Mouse (Mus musculus) forebrain, embryonic 13.5 days (tissue): ENCODE measurements at regions not wholly inside any gene's neighbourhood (a gene's known extent, or its start where the extent isn't known, plus 50 kb on each side); places are given as distances from the start of the nearest gene placed in this dataset.
A peak's percentile ranks its signal among the peaks of the same experiment; 100 is the strongest.

Source experiments
- ATAC-seq: fragments of 200-750 bp; cut with Nextera tagmentation; 2 replicates; pipeline ENCODE4 v1.8.0; 2017
- H3K27ac ChIP-seq: fragments of 300-500 bp; sonication (generic); 2 replicates; pipeline ENCODE4 v1.5.1; 2015; ENCODE audit warnings: inconsistent platforms, mild to moderate bottlenecking, moderate library complexity
- H3K27me3 ChIP-seq: fragments of 300-500 bp; sonication (generic); 2 replicates; pipeline ENCODE4 v1.6.1; 2015; ENCODE audit warnings: mild to moderate bottlenecking, inconsistent platforms
- H3K36me3 ChIP-seq: fragments of 300-500 bp; sonication (generic); 2 replicates; pipeline ENCODE4 v1.6.1; 2015; ENCODE audit warnings: mild to moderate bottlenecking, inconsistent platforms; ENCODE audit not compliant: poor library complexity, severe bottlenecking
- H3K4me1 ChIP-seq: fragments of 300-500 bp; sonication (generic); 2 replicates; pipeline ENCODE4 v1.6.1; 2015; ENCODE audit warnings: inconsistent platforms
- H3K4me2 ChIP-seq: fragments of 300-500 bp; sonication (generic); 2 replicates; pipeline ENCODE4 v1.6.1; 2015; ENCODE audit warnings: inconsistent platforms, mild to moderate bottlenecking, moderate library complexity
- H3K4me3 ChIP-seq: fragments of 300-500 bp; sonication (generic); 2 replicates; pipeline ENCODE4 v1.5.1; 2015; ENCODE audit warnings: mild to moderate bottlenecking, inconsistent platforms
- H3K9ac ChIP-seq: fragments of 300-500 bp; sonication (generic); 2 replicates; pipeline ENCODE4 v1.6.1; 2015; ENCODE audit warnings: mild to moderate bottlenecking, inconsistent platforms
- H3K9me3 ChIP-seq: fragments of 300-500 bp; sonication (generic); replicated peaks from 2 replicates; pipeline ENCODE4 v1.6.1; 2016; ENCODE audit warnings: inconsistent platforms
- WGBS: fragments of 180-500 bp; shearing (Covaris S2); methylation state at CpG from one replicate; pipeline ENCODE4 v1.1.7; 2015; 5-methylcytosine and 5-hydroxymethylcytosine counted together

DNA sequence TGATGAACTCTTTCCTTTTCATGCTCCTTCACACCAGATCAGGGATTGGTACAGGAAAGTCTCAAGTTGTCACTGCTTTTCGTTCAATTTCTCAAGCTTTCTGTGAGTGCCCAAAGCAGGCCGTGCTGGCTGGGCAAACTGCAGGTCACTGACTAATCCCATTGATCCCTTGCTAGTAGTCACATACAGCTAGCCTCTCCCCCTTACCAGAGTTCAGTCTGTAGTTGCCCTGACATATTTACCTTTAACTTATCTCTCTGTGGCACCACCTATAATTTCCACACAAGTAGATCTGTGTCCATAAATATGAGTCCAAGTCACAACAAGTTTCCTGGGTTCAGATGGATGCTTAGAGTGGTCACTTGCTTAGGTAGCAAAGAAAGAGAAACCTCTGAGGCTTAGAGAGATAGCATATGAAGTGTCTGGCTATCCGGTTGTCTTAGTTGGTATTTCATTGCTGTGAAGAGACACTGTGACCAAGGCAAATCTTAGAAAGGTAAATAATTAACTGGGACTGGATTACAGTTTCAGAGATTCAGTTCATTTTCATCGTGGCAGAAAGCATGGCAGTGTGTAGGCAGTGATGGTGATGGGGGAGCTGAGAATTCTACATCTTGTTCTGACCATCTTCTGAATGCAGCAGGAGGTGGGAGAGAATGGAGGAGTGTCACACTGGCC, 362.8 kb upstream of the Pcsk5 start:
- no peak overlapping the region for H3K27ac ChIP-seq
- no peak overlapping the region for H3K4me2 ChIP-seq
- 76% methylated on average over 4 of the region's 4 CpGs for WGBS
- no peak for ATAC-seq
- no peaks in the 10 kb centered on the region for H3K4me1 ChIP-seq
- H3K9ac ChIP-seq, result no peak overlapping the region
- no peaks in the 10 kb centered on the region for H3K27me3 ChIP-seq
- H3K36me3 ChIP-seq, result no peaks in the 10 kb centered on the region
- H3K4me3 ChIP-seq, result no peak overlapping the region
- no peaks in the 10 kb centered on the region for H3K9me3 ChIP-seq

GRCm38 (mm10) chr19:18189102-18189742, 351.8 kb upstream of the Pcsk5 start:
- WGBS, result 28% methylated on average over 4 of the region's 4 CpGs
- no peak overlapping the region for H3K9ac ChIP-seq
- no peak overlapping the region for H3K4me3 ChIP-seq
- no peaks in the 10 kb centered on the region for H3K27me3 ChIP-seq
- H3K4me1 ChIP-seq, result peaks cover 20% of the 10 kb centered on the region; the same call in 1 of the 2 replicates
- no peaks in the 10 kb centered on the region for H3K36me3 ChIP-seq
- ATAC-seq, result no peak
- H3K27ac ChIP-seq, result no peak overlapping the region
- H3K9me3 ChIP-seq, result no peaks in the 10 kb centered on the region
- H3K4me2 ChIP-seq, result no peak overlapping the region

GRCm38 (mm10) chr19:18188122-18188866, 350.9 kb upstream of the Pcsk5 start:
- no peak overlapping the region for H3K4me2 ChIP-seq
- no peaks in the 10 kb centered on the region for H3K9me3 ChIP-seq
- H3K27me3 ChIP-seq, result no peaks in the 10 kb centered on the region
- no peak overlapping the region for H3K9ac ChIP-seq
- 28% methylated on average over 9 of the region's 9 CpGs for WGBS
- no peak overlapping the region for H3K27ac ChIP-seq
- no peaks in the 10 kb centered on the region for H3K36me3 ChIP-seq
- no peak; the same call in 1 of the 2 replicates for ATAC-seq
- peaks cover 20% of the 10 kb centered on the region; the same call in 1 of the 2 replicates for H3K4me1 ChIP-seq
- H3K4me3 ChIP-seq, result no peak overlapping the region

- Histone ChIP-seq H3K36me3 (no peaks in the 10 kb centered on the region), H3K4me1 (peaks cover 20% of the 10 kb centered on the region; the same call in 1 of the 2 replicates), H3K4me3 (no peak overlapping the region), H3K27ac (no peak overlapping the region), H3K9ac (no peak overlapping the region), H3K9me3 (no peaks in the 10 kb centered on the region), H3K4me2 (no peak overlapping the region), H3K27me3 (no peaks in the 10 kb centered on the region)
- WGBS, result 91% methylated on average over 1 of the region's 1 CpGs
- ATAC-seq, result no peak
Observed at GRCm38 (mm10) chr19:18185767-18186554, 348.5 kb upstream of the Pcsk5 start.

- ATAC-seq, result no peak
- no peaks in the 10 kb centered on the region for H3K9me3 ChIP-seq
- no peak overlapping the region for H3K27ac ChIP-seq
- no peak overlapping the region for H3K4me2 ChIP-seq
- H3K27me3 ChIP-seq, result no peaks in the 10 kb centered on the region
- H3K36me3 ChIP-seq, result no peaks in the 10 kb centered on the region
- H3K9ac ChIP-seq, result no peak overlapping the region
- H3K4me1 ChIP-seq, result peaks cover 20% of the 10 kb centered on the region; the same call in 1 of the 2 replicates
- WGBS, result 88% methylated on average over 2 of the region's 2 CpGs
- no peak overlapping the region for H3K4me3 ChIP-seq
Observed at GRCm38 (mm10) chr19:18185211-18185610, 347.8 kb upstream of the Pcsk5 start.

DNA sequence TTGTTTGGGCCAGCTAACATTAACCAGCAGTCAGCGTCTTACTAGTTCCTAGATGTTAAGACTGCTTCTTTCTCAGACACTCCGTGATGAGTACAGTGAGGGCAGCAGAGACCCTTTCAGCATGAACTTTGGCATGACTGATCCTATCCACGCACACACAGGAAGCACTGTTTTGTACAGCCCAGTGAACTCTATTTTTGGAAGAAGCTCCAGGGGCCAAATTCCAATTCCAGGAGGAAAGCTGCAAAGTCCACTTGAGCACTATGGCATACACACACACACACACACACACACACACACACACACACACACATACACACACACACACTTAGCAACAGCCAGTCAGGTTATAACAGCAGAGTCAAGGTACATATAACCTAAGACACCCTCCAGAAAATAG, 338.8 kb upstream of the Pcsk5 start:
- Histone ChIP-seq H3K9ac (no peak overlapping the region), H3K4me1 (no peaks in the 10 kb centered on the region), H3K4me3 (no peak overlapping the region), H3K36me3 (no peaks in the 10 kb centered on the region), H3K4me2 (no peak overlapping the region), H3K27ac (no peak overlapping the region), H3K9me3 (no peaks in the 10 kb centered on the region), H3K27me3 (no peaks in the 10 kb centered on the region)
- ATAC-seq, result no peak
- WGBS, result 87% methylated on average over 3 of the region's 3 CpGs

GRCm38 (mm10) chr19:18146494-18146893, 309.1 kb upstream of the Pcsk5 start:
- no peak overlapping the region for H3K9ac ChIP-seq
- H3K36me3 ChIP-seq, result no peaks in the 10 kb centered on the region
- no peak overlapping the region for H3K4me2 ChIP-seq
- no peaks in the 10 kb centered on the region for H3K4me1 ChIP-seq
- no peaks in the 10 kb centered on the region for H3K27me3 ChIP-seq
- H3K4me3 ChIP-seq, result no peak overlapping the region
- no peak for ATAC-seq
- WGBS, result 89% methylated on average over 3 of the region's 3 CpGs
- no peak overlapping the region for H3K27ac ChIP-seq
- H3K9me3 ChIP-seq, result no peaks in the 10 kb centered on the region

DNA sequence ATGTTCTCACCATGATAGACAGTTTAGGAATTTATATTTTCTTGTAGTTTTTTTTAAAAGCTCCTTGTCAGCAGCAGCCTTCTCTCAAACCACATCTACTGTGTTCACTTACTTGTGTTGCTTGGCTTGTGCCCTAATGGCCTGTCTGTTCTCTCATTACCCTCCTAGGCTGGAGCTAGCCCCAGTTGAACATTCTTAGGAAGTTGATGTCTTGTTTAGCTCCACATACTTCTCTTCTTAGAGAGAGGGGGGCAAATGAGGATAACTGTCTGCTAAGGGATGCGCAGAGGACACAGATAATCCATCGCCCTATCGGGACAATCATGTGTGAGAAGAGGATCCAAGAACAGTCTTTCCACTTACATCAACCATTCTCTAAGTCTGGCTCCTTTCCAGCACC, 293.5 kb upstream of the Pcsk5 start:
- H3K4me3 ChIP-seq, result no peak overlapping the region
- no peak for ATAC-seq
- no peak overlapping the region for H3K27ac ChIP-seq
- H3K4me1 ChIP-seq, result no peaks in the 10 kb centered on the region
- H3K9ac ChIP-seq, result no peak overlapping the region
- H3K4me2 ChIP-seq, result no peak overlapping the region
- 93% methylated on average over 3 of the region's 3 CpGs for WGBS
- H3K36me3 ChIP-seq, result no peaks in the 10 kb centered on the region
- no peaks in the 10 kb centered on the region for H3K27me3 ChIP-seq
- H3K9me3 ChIP-seq, result no peaks in the 10 kb centered on the region

DNA sequence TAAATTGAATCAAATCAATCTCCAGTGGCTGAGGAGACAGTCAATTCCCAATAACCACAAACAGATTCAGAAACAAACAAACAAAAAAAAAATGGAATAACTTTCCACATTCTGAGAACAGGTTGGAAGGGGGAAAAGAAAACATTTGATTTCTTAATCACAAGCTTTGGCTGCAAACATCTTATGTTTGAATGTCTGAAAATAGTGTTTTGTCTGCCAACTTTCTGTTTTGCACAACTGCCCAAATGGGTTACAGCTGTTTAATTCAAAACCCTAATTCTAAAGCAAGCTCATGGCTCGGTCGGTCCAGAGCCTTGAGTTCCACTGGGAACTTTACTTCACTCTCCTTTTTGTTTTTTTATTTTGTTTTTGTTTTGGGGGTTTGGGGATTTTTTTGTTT, 291.4 kb upstream of the Pcsk5 start:
- 94% methylated on average over 2 of the region's 2 CpGs for WGBS

GRCm38 (mm10) chr19:18106236-18106635, 268.8 kb upstream of the Pcsk5 start:
- no peak overlapping the region for H3K27ac ChIP-seq
- H3K4me3 ChIP-seq, result no peak overlapping the region
- 93% methylated on average over 6 of the region's 6 CpGs for WGBS
- no peak for ATAC-seq
- H3K4me2 ChIP-seq, result no peak overlapping the region
- 0 out of 2 replicates have a peak, but pooled peaks cover 5% of the 10 kb centered on the region for H3K4me1 ChIP-seq
- H3K9ac ChIP-seq, result no peak overlapping the region
- H3K36me3 ChIP-seq, result no peaks in the 10 kb centered on the region
- H3K27me3 ChIP-seq, result no peaks in the 10 kb centered on the region
- H3K9me3 ChIP-seq, result no peaks in the 10 kb centered on the region

More for the DNA sequence above, 291.4 kb upstream of the Pcsk5 start:
- no peak overlapping the region for H3K27ac ChIP-seq
- no peaks in the 10 kb centered on the region for H3K9me3 ChIP-seq
- no peak overlapping the region for H3K4me2 ChIP-seq
- H3K36me3 ChIP-seq, result no peaks in the 10 kb centered on the region
- H3K27me3 ChIP-seq, result no peaks in the 10 kb centered on the region
- no peaks in the 10 kb centered on the region for H3K4me1 ChIP-seq
- H3K4me3 ChIP-seq, result no peak overlapping the region
- no peak overlapping the region for H3K9ac ChIP-seq
- no peak for ATAC-seq

DNA sequence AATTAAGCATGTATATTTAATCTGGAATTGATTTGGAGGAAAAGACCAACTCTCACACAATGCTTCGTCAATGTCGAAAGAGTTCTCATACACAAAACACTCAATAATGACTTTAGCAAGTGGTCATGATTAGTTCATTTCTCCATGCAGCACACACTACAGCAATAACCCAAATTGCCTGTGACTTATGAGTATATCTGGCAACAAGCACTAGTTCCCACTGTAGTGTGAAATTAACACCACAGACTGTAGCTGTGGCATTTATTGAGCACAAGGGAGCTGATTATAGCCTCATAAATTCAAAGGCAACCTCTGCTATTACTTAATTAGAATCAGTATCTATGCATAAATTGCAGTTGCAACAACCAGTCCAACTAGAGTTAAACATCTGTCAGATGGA, 267.2 kb upstream of the Pcsk5 start:
- WGBS, result 89% methylated on average over 2 of the region's 2 CpGs
- no peak overlapping the region for H3K4me3 ChIP-seq
- H3K27ac ChIP-seq, result no peak overlapping the region
- H3K4me1 ChIP-seq, result 0 out of 2 replicates have a peak, but pooled peaks cover 5% of the 10 kb centered on the region
- no peaks in the 10 kb centered on the region for H3K27me3 ChIP-seq
- H3K4me2 ChIP-seq, result no peak overlapping the region
- no peaks in the 10 kb centered on the region for H3K9me3 ChIP-seq
- H3K36me3 ChIP-seq, result no peaks in the 10 kb centered on the region
- ATAC-seq, result 0 out of 2 replicates have a peak, but pooled peaks have one; percentile 71
- no peak overlapping the region for H3K9ac ChIP-seq
